Mouse (Mus musculus): ENCODE measurements around the gene Hsfy2. TPM values are rescaled to one million over a fixed set of nuclear protein-coding genes. Genes with fewer than 3 reads are reported as not detected.

Gene Hsfy2
- total and polyA plus RNA-seq, 3 experiments = not detected

GRCm38 (mm10) chr1:56684512-56684911 lies 47.3 kb upstream of the Hsfy2 start:
- H3K79me2 ChIP-seq (ENCODE audit: control insufficient read depth, insufficient read depth, low read length, poor library complexity) = no peaks in the 10 kb centered on the region
- no peak for DNase-seq (ENCODE audit: low read depth, low spot score)
- TF ChIP-seq HCFC1 (IDR thresholded peaks at IDR 0.05; ENCODE audit: low read depth, low read length) = no peak
- H3K36me3 ChIP-seq (ENCODE audit: control insufficient read depth in 1 of 2, insufficient read depth in 2 of 2, low read length in 2 of 2) = no peaks in the 10 kb centered on the region
- no peak overlapping the region for H3K27ac ChIP-seq (ENCODE audit: control insufficient read depth, low read depth, low read length)
- no peaks in the 10 kb centered on the region for H3K9me3 ChIP-seq (replicated peaks; ENCODE audit: insufficient read depth, low read length)
- no peak overlapping the region for H3K4me3 ChIP-seq (ENCODE audit: control insufficient read depth in 1 of 2, insufficient read depth in 1 of 2, low read depth in 2 of 2, low read length in 2 of 2)
- H3K27me3 ChIP-seq (ENCODE audit: control insufficient read depth in 1 of 2, insufficient read depth in 2 of 2, low read length in 2 of 2) = no peaks in the 10 kb centered on the region
- H3K9ac ChIP-seq (ENCODE audit: control insufficient read depth, low read depth, low read length, poor library complexity, severe bottlenecking) = no peak overlapping the region
- no peaks in the 10 kb centered on the region for H3K4me1 ChIP-seq (ENCODE audit: control insufficient read depth in 1 of 2, insufficient read depth in 2 of 2, low read length in 2 of 2)

- H3K4me3 ChIP-seq (ENCODE audit: control insufficient read depth in 1 of 2, insufficient read depth in 1 of 2, low read depth in 2 of 2, low read length in 2 of 2) = no peak overlapping the region
- H3K9ac ChIP-seq (ENCODE audit: control insufficient read depth, low read depth, low read length, poor library complexity, severe bottlenecking) = no peak overlapping the region
- no peaks in the 10 kb centered on the region for H3K9me3 ChIP-seq (replicated peaks; ENCODE audit: insufficient read depth, low read length)
- TF ChIP-seq EP300 (IDR thresholded peaks at IDR 0.05; ENCODE audit: low read depth in 1 of 2, low read length in 2 of 2) (no peak), ELF1 (IDR thresholded peaks at IDR 0.05; ENCODE audit: low read depth, low read length) (no peak), POLR2A (IDR thresholded peaks at IDR 0.05; ENCODE audit: control insufficient read depth in 1 of 2, insufficient read depth in 1 of 2, low read depth in 1 of 2, low read length in 2 of 2, poor library complexity in 1 of 2) (no peak), TAL1 (IDR thresholded peaks at IDR 0.05; ENCODE audit: low read length) (no peak), HCFC1 (IDR thresholded peaks at IDR 0.05; ENCODE audit: low read depth, low read length) (no peak), NRF1 (IDR thresholded peaks at IDR 0.05; ENCODE audit: insufficient read depth, low read depth, low read length, poor library complexity, severe bottlenecking) (no peak), MYB (IDR thresholded peaks at IDR 0.05; ENCODE audit: low read depth, low read length) (no peak), ETS1 (IDR thresholded peaks at IDR 0.05; ENCODE audit: low read depth, low read length) (no peak), USF1 (IDR thresholded peaks at IDR 0.05; ENCODE audit: low read depth, low read length) (no peak), GABPA (IDR thresholded peaks at IDR 0.05; ENCODE audit: low read depth, low read length) (no peak), UBTF (IDR thresholded peaks at IDR 0.05; ENCODE audit: borderline replicate concordance, insufficient read depth, low read depth, low read length) (no peak), BHLHE40 (IDR thresholded peaks at IDR 0.05; ENCODE audit: borderline replicate concordance, low read depth, low read length) (no peak), ZC3H11A (IDR thresholded peaks at IDR 0.05; ENCODE audit: low read depth, low read length) (no peak)
- no peak for DNase-seq (ENCODE audit: low read depth, low spot score)
- H3K27ac ChIP-seq (ENCODE audit: control insufficient read depth, low read depth, low read length) = no peak overlapping the region
- H3K4me1 ChIP-seq (ENCODE audit: control insufficient read depth in 1 of 2, insufficient read depth in 2 of 2, low read length in 2 of 2) = no peaks in the 10 kb centered on the region
- no peaks in the 10 kb centered on the region for H3K27me3 ChIP-seq (ENCODE audit: control insufficient read depth in 1 of 2, insufficient read depth in 2 of 2, low read length in 2 of 2)
- H3K36me3 ChIP-seq (ENCODE audit: control insufficient read depth in 1 of 2, insufficient read depth in 2 of 2, low read length in 2 of 2) = no peaks in the 10 kb centered on the region
- no peaks in the 10 kb centered on the region for H3K79me2 ChIP-seq (ENCODE audit: control insufficient read depth, insufficient read depth, low read length, poor library complexity)
These were observed 44.0 kb upstream of the Hsfy2 start for GRCm38 (mm10) chr1:56681258-56681657.

- Histone ChIP-seq H3K79me2 (ENCODE audit: control insufficient read depth, insufficient read depth, low read length, poor library complexity) (no peaks in the 10 kb centered on the region), H3K27me3 (ENCODE audit: control insufficient read depth in 1 of 2, insufficient read depth in 2 of 2, low read length in 2 of 2) (no peaks in the 10 kb centered on the region), H3K9me3 (replicated peaks; ENCODE audit: insufficient read depth, low read length) (no peaks in the 10 kb centered on the region), H3K9ac (ENCODE audit: control insufficient read depth, low read depth, low read length, poor library complexity, severe bottlenecking) (no peak overlapping the region), H3K27ac (ENCODE audit: control insufficient read depth, low read depth, low read length) (no peak overlapping the region), H3K4me1 (ENCODE audit: control insufficient read depth in 1 of 2, insufficient read depth in 2 of 2, low read length in 2 of 2) (no peaks in the 10 kb centered on the region), H3K4me3 (ENCODE audit: control insufficient read depth in 1 of 2, insufficient read depth in 1 of 2, low read depth in 2 of 2, low read length in 2 of 2) (no peak overlapping the region), H3K36me3 (ENCODE audit: control insufficient read depth in 1 of 2, insufficient read depth in 2 of 2, low read length in 2 of 2) (no peaks in the 10 kb centered on the region)
- TF ChIP-seq SMC3 (IDR thresholded peaks at IDR 0.05; ENCODE audit: low read depth, low read length) = no peak
- no peak for TF ChIP-seq MAFK (IDR thresholded peaks at IDR 0.05; ENCODE audit: borderline replicate concordance, low read depth, low read length)
- no peak for TF ChIP-seq MXI1 (IDR thresholded peaks at IDR 0.05; ENCODE audit: low read depth, low read length)
- no peak for TF ChIP-seq EP300 (IDR thresholded peaks at IDR 0.05; ENCODE audit: low read depth in 1 of 2, low read length in 2 of 2)
- no peak for TF ChIP-seq POLR2AphosphoS2 (IDR thresholded peaks at IDR 0.05; ENCODE audit: low read length)
- TF ChIP-seq RCOR1 (IDR thresholded peaks at IDR 0.05; ENCODE audit: low read depth, low read length) = no peak
- no peak for TF ChIP-seq GABPA (IDR thresholded peaks at IDR 0.05; ENCODE audit: low read depth, low read length)
- TF ChIP-seq ELF1 (IDR thresholded peaks at IDR 0.05; ENCODE audit: low read depth, low read length) = no peak
- no peak for TF ChIP-seq ZC3H11A (IDR thresholded peaks at IDR 0.05; ENCODE audit: low read depth, low read length)
- TF ChIP-seq NELFE (IDR thresholded peaks at IDR 0.05; ENCODE audit: low read depth, low read length) = no peak
- no peak for TF ChIP-seq MYB (IDR thresholded peaks at IDR 0.05; ENCODE audit: low read depth, low read length)
- no peak for TF ChIP-seq CHD2 (IDR thresholded peaks at IDR 0.05; ENCODE audit: low read length)
- TF ChIP-seq CTCF (IDR thresholded peaks at IDR 0.05 in 2 of 3, conservative IDR thresholded peaks at IDR 0.05 in 1 of 3; ENCODE audit: control insufficient read depth in 1 of 3, insufficient read depth in 1 of 3, low read depth in 2 of 3, low read length in 3 of 3, poor library complexity in 1 of 3, severe bottlenecking in 1 of 3) = no peak
- TF ChIP-seq MAX (IDR thresholded peaks at IDR 0.05; ENCODE audit: low read length) = no peak
- no peak for TF ChIP-seq HCFC1 (IDR thresholded peaks at IDR 0.05; ENCODE audit: low read depth, low read length)
- TF ChIP-seq CHD1 (IDR thresholded peaks at IDR 0.05; ENCODE audit: low read depth, low read length) = no peak
- TF ChIP-seq UBTF (IDR thresholded peaks at IDR 0.05; ENCODE audit: borderline replicate concordance, insufficient read depth, low read depth, low read length) = no peak
- TF ChIP-seq ZMIZ1 (IDR thresholded peaks at IDR 0.05; ENCODE audit: low read depth, low read length) = no peak
- no peak for TF ChIP-seq KAT2A (conservative IDR thresholded peaks at IDR 0.05; ENCODE audit: low read depth, low read length)
- TF ChIP-seq TBP (IDR thresholded peaks at IDR 0.05; ENCODE audit: low read depth, low read length) = no peak
- DNase-seq (ENCODE audit: low read depth, low spot score) = no peak
These were observed 38.0 kb upstream of the Hsfy2 start for GRCm38 (mm10) chr1:56675253-56675652.
